Mouse (Mus musculus): ENCODE measurements around the gene Hpca. TPM values are rescaled to one million over a fixed set of nuclear protein-coding genes. Genes with fewer than 3 reads are reported as not detected.

Gene Hpca
- polyA plus RNA-seq (2012) = not detected in 2 replicates

DNA sequence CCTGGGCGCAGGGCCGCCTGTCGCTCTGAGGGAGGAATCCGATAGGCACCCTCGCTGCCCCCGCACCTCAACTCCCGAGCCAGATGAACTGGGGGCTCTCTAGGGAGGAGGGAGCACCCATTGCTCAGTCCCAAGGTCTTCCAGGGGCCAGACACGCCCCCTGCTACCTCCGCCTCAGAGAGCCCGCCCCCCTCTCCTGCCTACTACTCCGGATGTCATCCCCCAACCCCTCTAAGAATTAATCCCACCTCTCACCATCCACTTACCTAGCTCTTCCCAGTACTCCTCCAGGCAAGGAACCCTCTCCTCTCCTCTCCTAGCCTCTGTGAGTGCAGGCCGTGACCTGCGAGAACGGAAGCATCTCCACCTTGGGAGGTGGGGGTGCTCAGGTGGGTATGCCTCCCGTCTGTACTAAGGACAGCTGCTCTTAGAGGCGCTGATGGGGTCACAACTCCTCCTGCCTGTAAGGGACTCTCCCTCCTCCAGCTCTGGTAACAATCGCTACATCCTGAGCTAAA is at the start of gene Hpca:
Hpca (minus strand) TSS at position 468 of the 518 bp plus-strand sequence.
- TF ChIP-seq GATA1 (IDR thresholded peaks at IDR 0.05; ENCODE audit: low read length) = no peak

DNA sequence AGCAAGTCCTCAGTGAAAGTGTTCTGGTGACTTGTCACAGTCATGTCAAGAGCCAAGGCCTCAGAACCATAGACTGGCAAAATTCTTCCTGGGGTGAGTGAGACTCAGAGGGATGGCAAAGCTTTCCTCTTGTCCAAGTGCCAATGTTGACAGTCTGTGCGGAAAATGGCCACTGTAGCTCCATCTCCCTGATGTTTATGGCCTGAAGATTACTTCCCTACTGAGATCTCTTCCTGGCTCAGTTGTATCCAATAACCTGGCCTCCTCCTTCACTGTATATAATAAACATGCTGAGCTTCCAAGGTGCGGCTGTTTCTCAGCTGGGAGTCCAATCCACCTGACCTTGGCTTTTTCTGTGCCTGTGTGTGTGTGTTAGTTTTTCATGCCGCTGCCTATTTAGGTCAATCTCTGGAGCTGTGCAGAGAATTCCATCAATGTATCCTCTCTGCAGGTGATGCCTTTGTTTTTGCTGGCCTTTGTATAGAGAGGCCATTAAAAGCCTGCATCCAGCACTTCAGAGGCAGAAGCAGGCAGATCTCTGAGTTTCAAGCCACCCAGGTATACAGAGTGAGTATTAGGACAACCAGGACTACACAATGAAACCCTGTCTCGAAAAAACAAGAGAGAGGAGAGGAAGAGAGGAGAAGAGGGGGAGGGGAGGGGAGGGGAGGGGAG is 39.9 kb upstream of the Hpca start:
- no peak for TF ChIP-seq GATA1 (IDR thresholded peaks at IDR 0.05; ENCODE audit: low read length)

DNA sequence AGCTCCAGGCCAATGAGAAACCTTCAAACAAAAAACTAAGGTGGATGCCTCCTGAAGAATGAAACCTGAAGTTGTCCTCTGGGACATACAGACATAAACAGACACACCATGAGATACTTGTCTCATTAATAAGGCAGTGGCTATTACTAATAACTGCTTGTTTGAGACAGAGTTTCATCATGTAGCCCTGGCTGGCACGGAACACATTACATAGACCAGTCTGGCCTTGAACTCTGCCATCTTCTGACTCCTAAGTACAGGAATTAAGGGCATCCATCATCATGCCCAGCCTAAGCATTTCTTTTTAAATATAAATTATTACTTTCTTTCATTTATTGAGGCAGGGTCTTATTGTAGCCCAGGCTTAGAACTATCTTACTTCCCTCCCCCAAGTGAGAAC is 39.2 kb upstream of the Hpca start:
- no peak for TF ChIP-seq GATA1 (IDR thresholded peaks at IDR 0.05; ENCODE audit: low read length)

GRCm38 (mm10) chr4:129158549-129158948 is 36.7 kb upstream of the Hpca start:
- TF ChIP-seq GATA1 (IDR thresholded peaks at IDR 0.05; ENCODE audit: low read length) = no peak

- no peak for TF ChIP-seq GATA1 (IDR thresholded peaks at IDR 0.05; ENCODE audit: low read length)
Measured at GRCm38 (mm10) chr4:129157541-129157940, 35.7 kb upstream of the Hpca start.

- no peak for TF ChIP-seq GATA1 (IDR thresholded peaks at IDR 0.05; ENCODE audit: low read length)
Measured at GRCm38 (mm10) chr4:129151276-129151811, 29.5 kb upstream of the Hpca start.

DNA sequence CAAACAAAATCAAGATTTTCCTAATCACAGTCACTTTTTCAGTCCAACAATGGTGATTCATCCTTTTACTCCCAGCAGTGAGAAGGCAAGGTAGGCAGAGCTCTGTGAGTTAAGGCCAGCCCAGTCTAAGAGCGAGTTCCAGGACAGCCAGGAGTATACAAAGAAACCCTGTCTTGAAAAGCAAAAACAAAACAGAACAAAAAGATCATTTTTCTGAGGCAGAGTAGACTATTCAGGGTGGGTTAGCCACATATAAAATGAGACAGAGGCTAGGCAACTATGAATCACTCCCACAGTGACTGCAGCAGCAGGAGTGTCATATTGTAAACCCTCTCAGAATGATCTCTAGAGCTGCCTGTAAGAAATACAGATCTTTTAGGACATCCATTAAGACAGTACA is 27.5 kb upstream of the Hpca start:
- no peak for TF ChIP-seq GATA1 (IDR thresholded peaks at IDR 0.05; ENCODE audit: low read length)

GRCm38 (mm10) chr4:129147552-129148103 is 25.8 kb upstream of the Hpca start:
- TF ChIP-seq GATA1 (IDR thresholded peaks at IDR 0.05; ENCODE audit: low read length) = no peak

DNA sequence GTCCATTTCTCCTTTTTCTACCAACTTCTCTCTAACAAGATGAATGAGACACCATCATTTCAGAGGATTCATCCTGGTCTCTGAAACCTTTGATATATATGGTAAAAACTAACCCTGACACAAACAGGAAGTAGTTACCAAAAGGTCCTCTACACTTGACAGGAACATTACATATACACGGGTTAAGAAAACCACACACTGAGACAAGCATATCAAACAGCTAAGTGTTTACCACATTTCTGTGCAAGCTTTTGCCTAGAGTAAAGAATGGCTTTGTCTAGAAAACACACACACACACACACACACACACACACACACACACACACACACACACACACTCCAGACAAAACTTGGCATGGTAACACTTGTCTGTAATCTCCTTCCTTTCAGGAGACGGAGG is 24.6 kb upstream of the Hpca start:
- no peak for TF ChIP-seq GATA1 (IDR thresholded peaks at IDR 0.05; ENCODE audit: low read length)

GRCm38 (mm10) chr4:129145943-129146342 is 24.1 kb upstream of the Hpca start:
- TF ChIP-seq GATA1 (IDR thresholded peaks at IDR 0.05; ENCODE audit: low read length) = no peak

DNA sequence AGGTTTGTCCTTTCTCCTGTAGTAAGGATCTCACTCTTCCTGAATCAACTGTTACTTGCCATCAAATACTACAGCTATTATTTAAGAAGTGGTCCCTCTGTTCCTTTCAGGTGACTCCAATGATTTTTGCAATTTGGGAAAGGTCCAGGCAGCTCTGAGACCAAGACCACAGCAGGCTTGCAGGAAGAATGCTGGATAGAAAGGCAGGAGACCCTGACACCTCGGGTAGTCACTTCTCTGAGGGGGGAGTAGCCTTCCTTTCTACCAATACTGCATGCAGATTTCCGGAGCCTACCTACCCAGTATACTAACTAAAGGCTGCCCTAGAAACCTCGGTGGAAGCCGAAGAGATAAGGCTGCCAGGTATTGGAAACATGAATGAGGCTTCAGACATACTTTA is 23.6 kb upstream of the Hpca start:
- TF ChIP-seq GATA1 (IDR thresholded peaks at IDR 0.05; ENCODE audit: low read length) = no peak

DNA sequence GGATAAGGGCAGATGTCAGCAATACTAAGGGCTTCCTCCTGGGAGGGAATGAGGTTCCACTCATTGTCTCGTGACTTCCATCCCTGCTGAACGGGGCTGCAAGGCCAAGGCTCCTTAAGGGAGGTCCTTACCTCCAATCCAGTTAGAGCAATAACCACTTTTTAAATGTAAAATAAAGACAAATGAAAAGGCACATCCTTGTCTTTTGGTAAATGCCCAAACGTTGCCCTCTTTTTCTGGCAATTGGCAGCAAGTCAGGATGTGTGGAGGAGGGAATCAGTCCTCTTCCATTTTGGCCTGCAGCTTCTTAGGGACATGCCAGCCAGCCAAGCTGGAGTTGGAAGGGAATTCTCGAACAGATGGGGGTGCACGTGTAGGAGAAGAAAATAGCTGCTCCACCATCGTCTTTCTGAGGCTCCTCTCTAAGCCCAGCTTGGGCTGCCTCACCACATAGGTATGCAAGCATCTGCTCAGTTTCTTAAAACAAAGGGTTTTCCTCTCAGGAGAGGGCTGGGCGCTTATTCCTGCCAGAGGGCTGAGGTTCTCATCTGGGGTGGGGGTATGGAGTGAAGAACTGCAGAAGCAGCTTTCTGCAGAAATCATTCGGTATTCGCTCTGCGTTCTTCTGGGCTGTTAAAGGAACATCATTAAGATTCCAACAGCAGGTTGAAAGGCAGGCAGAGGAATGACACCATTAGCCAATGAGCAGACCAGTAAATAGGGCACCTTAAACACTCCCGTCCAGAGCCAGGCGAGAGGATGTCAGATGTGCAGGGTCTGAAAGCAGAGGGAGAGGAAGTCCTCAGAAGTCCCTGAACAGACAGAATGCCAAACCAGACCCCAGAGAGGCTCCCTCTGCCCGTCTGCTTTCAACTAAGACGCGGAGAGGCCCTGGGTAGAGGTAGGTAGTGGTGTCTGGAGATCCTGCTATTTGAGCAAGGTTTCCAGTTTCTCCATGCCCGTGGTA is 22.8 kb upstream of the Hpca start:
- no peak for TF ChIP-seq GATA1 (IDR thresholded peaks at IDR 0.05; ENCODE audit: low read length)

DNA sequence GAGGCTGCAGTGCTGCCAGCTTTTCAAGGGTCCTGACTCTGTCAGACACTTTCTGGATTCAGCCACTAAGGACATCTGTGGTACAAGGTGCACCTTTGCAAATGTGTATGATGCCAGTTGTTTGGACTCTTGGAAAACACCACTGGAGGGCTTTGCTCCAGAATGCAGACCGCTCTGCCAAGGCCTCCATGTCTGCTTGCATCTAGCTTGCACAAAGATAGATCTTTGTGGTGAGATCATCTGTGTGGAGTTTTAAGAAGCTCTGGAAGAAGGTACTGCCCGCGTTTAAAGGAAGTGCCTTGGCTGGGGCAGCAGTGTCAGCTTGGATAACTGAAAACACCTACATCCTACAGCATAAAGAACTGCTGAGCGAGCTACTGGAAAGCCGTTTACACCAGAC is 21.7 kb upstream of the Hpca start:
- TF ChIP-seq GATA1 (IDR thresholded peaks at IDR 0.05; ENCODE audit: low read length) = no peak

GRCm38 (mm10) chr4:129142439-129143045 is 20.7 kb upstream of the Hpca start:
- TF ChIP-seq GATA1 (IDR thresholded peaks at IDR 0.05; ENCODE audit: low read length) = no peak

All from G1E-ER4 (cell line).